Mouse (Mus musculus): Measurements from ENCODE around the gene Syt11. TPM values are rescaled to one million over a fixed set of nuclear protein-coding genes. Genes with fewer than 3 reads are reported as not detected.
"Not testable (repeated sequence)": the region's sequence is repeated elsewhere in the genome, so short reads cannot be mapped to it uniquely, and the experiment has no call there.

Gene Syt11
- polyA plus RNA-seq, 1 experiment from 2014 or later = 207 TPM

GRCm38 (mm10) chr3:88715716-88716115 lies 59.2 kb downstream of the Syt11 start:
- H3K27me3 ChIP-seq (ENCODE audit: control insufficient read depth, insufficient read depth, low read length); ATAC-seq (ENCODE audit: low FRiP score); H3K27ac ChIP-seq; H3K4me3 ChIP-seq (replicated peaks; ENCODE audit: low read length); DNase-seq (ENCODE audit: low spot score); H3K9ac ChIP-seq; H3K9me3 ChIP-seq (ENCODE audit: control insufficient read depth, low read length); H3K4me2 ChIP-seq (replicated peaks): not testable (repeated sequence)
- H3K4me1 ChIP-seq (replicated peaks; ENCODE audit: control insufficient read depth, insufficient read depth, low read length) = peaks cover 13% of the 10 kb centered on the region
- peaks cover 58% of the 10 kb centered on the region for H3K36me3 ChIP-seq (replicated peaks; ENCODE audit: control insufficient read depth, insufficient read depth)
- 91% methylated on average over 5 of the region's 5 CpGs for WGBS

- DNase-seq (ENCODE audit: low spot score) = no peak
- no peak overlapping the region for H3K4me2 ChIP-seq (replicated peaks)
- no peak for ATAC-seq (ENCODE audit: low FRiP score)
- H3K27me3 ChIP-seq (ENCODE audit: control insufficient read depth, insufficient read depth, low read length) = no peaks in the 10 kb centered on the region
- WGBS = 80% methylated on average over 2 of the region's 2 CpGs
- H3K9ac ChIP-seq = no peak overlapping the region
- peaks cover 59% of the 10 kb centered on the region for H3K36me3 ChIP-seq (replicated peaks; ENCODE audit: control insufficient read depth, insufficient read depth)
- H3K9me3 ChIP-seq (ENCODE audit: control insufficient read depth, low read length) = no peaks in the 10 kb centered on the region
- H3K4me3 ChIP-seq (replicated peaks; ENCODE audit: low read length) = no peak overlapping the region
- H3K4me1 ChIP-seq (replicated peaks; ENCODE audit: control insufficient read depth, insufficient read depth, low read length) = peaks cover 13% of the 10 kb centered on the region
- no peak overlapping the region for H3K27ac ChIP-seq
These were observed 60.2 kb downstream of the Syt11 start for GRCm38 (mm10) chr3:88714725-88715124.

- no peaks in the 10 kb centered on the region for H3K9me3 ChIP-seq (ENCODE audit: control insufficient read depth, low read length)
- H3K27me3 ChIP-seq (ENCODE audit: control insufficient read depth, insufficient read depth, low read length) = no peaks in the 10 kb centered on the region
- ATAC-seq (ENCODE audit: low FRiP score) = no peak
- no peak overlapping the region for H3K9ac ChIP-seq
- peaks cover 13% of the 10 kb centered on the region for H3K4me1 ChIP-seq (replicated peaks; ENCODE audit: control insufficient read depth, insufficient read depth, low read length)
- no peak overlapping the region for H3K4me2 ChIP-seq (replicated peaks)
- H3K4me3 ChIP-seq (replicated peaks; ENCODE audit: low read length) = no peak overlapping the region
- WGBS = 97% methylated on average over 4 of the region's 4 CpGs
- H3K36me3 ChIP-seq (replicated peaks; ENCODE audit: control insufficient read depth, insufficient read depth) = peaks cover 61% of the 10 kb centered on the region
- H3K27ac ChIP-seq = no peak overlapping the region
- DNase-seq (ENCODE audit: low spot score) = no peak
These were observed 61.3 kb downstream of the Syt11 start for GRCm38 (mm10) chr3:88713709-88714108.

GRCm38 (mm10) chr3:88701222-88701621 lies 73.7 kb downstream of the Syt11 start:
- no peaks in the 10 kb centered on the region for H3K9me3 ChIP-seq (ENCODE audit: control insufficient read depth, low read length)
- no peak overlapping the region for H3K27ac ChIP-seq
- WGBS = 89% methylated on average over 3 of the region's 3 CpGs
- peaks cover 96% of the 10 kb centered on the region for H3K36me3 ChIP-seq (replicated peaks; ENCODE audit: control insufficient read depth, insufficient read depth)
- no peaks in the 10 kb centered on the region for H3K4me1 ChIP-seq (replicated peaks; ENCODE audit: control insufficient read depth, insufficient read depth, low read length)
- no peak overlapping the region for H3K4me3 ChIP-seq (replicated peaks; ENCODE audit: low read length)
- no peaks in the 10 kb centered on the region for H3K27me3 ChIP-seq (ENCODE audit: control insufficient read depth, insufficient read depth, low read length)
- ATAC-seq (ENCODE audit: low FRiP score) = no peak
- no peak overlapping the region for H3K9ac ChIP-seq
- no peak overlapping the region for H3K4me2 ChIP-seq (replicated peaks)
- no peak for DNase-seq (ENCODE audit: low spot score)

- H3K27ac ChIP-seq = no peak overlapping the region
- H3K4me1 ChIP-seq (replicated peaks; ENCODE audit: control insufficient read depth, insufficient read depth, low read length) = no peaks in the 10 kb centered on the region
- no peak overlapping the region for H3K4me3 ChIP-seq (replicated peaks; ENCODE audit: low read length)
- H3K9me3 ChIP-seq (ENCODE audit: control insufficient read depth, low read length) = no peaks in the 10 kb centered on the region
- DNase-seq (ENCODE audit: low spot score) (no peak), ATAC-seq (ENCODE audit: low FRiP score) (no peak)
- no peaks in the 10 kb centered on the region for H3K27me3 ChIP-seq (ENCODE audit: control insufficient read depth, insufficient read depth, low read length)
- peaks cover 97% of the 10 kb centered on the region for H3K36me3 ChIP-seq (replicated peaks; ENCODE audit: control insufficient read depth, insufficient read depth)
- 90% methylated on average over 3 of the region's 3 CpGs for WGBS
- H3K4me2 ChIP-seq (replicated peaks) = no peak overlapping the region
- no peak overlapping the region for H3K9ac ChIP-seq
These were observed 74.7 kb downstream of the Syt11 start for GRCm38 (mm10) chr3:88700247-88700646.

GRCm38 (mm10) chr3:88698834-88699233 lies 76.1 kb downstream of the Syt11 start:
- Histone ChIP-seq H3K27ac (no peak overlapping the region), H3K27me3 (ENCODE audit: control insufficient read depth, insufficient read depth, low read length) (no peaks in the 10 kb centered on the region), H3K36me3 (replicated peaks; ENCODE audit: control insufficient read depth, insufficient read depth) (peaks cover 97% of the 10 kb centered on the region), H3K4me3 (replicated peaks; ENCODE audit: low read length) (no peak overlapping the region), H3K4me1 (replicated peaks; ENCODE audit: control insufficient read depth, insufficient read depth, low read length) (no peaks in the 10 kb centered on the region), H3K4me2 (replicated peaks) (no peak overlapping the region), H3K9ac (no peak overlapping the region), H3K9me3 (ENCODE audit: control insufficient read depth, low read length) (no peaks in the 10 kb centered on the region)
- no peak for DNase-seq (ENCODE audit: low spot score)
- no peak for ATAC-seq (ENCODE audit: low FRiP score)
- 96% methylated on average over 6 of the region's 6 CpGs for WGBS

- H3K36me3 ChIP-seq (replicated peaks; ENCODE audit: control insufficient read depth, insufficient read depth) = peaks cover 97% of the 10 kb centered on the region
- no peaks in the 10 kb centered on the region for H3K27me3 ChIP-seq (ENCODE audit: control insufficient read depth, insufficient read depth, low read length)
- no peaks in the 10 kb centered on the region for H3K4me1 ChIP-seq (replicated peaks; ENCODE audit: control insufficient read depth, insufficient read depth, low read length)
- no peak overlapping the region for H3K27ac ChIP-seq
- H3K9ac ChIP-seq = no peak overlapping the region
- no peak overlapping the region for H3K4me2 ChIP-seq (replicated peaks)
- ATAC-seq (ENCODE audit: low FRiP score) = no peak
- no peak overlapping the region for H3K4me3 ChIP-seq (replicated peaks; ENCODE audit: low read length)
- no peaks in the 10 kb centered on the region for H3K9me3 ChIP-seq (ENCODE audit: control insufficient read depth, low read length)
- WGBS = 100% methylated on average over 1 of the region's 1 CpGs
- DNase-seq (ENCODE audit: low spot score) = no peak
These were observed 76.9 kb downstream of the Syt11 start for GRCm38 (mm10) chr3:88698051-88698450.

GRCm38 (mm10) chr3:88695545-88695944 lies 79.4 kb downstream of the Syt11 start:
- Histone ChIP-seq H3K36me3 (replicated peaks; ENCODE audit: control insufficient read depth, insufficient read depth) (peaks cover 99% of the 10 kb centered on the region), H3K9me3 (ENCODE audit: control insufficient read depth, low read length) (no peaks in the 10 kb centered on the region), H3K27ac (no peak overlapping the region), H3K27me3 (ENCODE audit: control insufficient read depth, insufficient read depth, low read length) (no peaks in the 10 kb centered on the region), H3K9ac (no peak overlapping the region), H3K4me3 (replicated peaks; ENCODE audit: low read length) (no peak overlapping the region), H3K4me2 (replicated peaks) (no peak overlapping the region), H3K4me1 (replicated peaks; ENCODE audit: control insufficient read depth, insufficient read depth, low read length) (no peaks in the 10 kb centered on the region)
- DNase-seq (ENCODE audit: low spot score) (no peak), ATAC-seq (ENCODE audit: low FRiP score) (no peak)

All from hindbrain, embryonic 14.5 days (tissue).